Mouse (Mus musculus) MEL (cell line): Measurements from ENCODE around the gene Hpgd.

Experiments used
- CTCF ChIP-seq, 3 experiments: IDR thresholded peaks in 2 of 3; conservative IDR thresholded peaks in 1 of 3; 2 replicates each; pipeline ENCODE4 v1.5.1; 2011 to 2012; ENCODE audit warnings: low read length in 3 of 3, low read depth in 2 of 3, mild to moderate bottlenecking in 2 of 3, improper control_type of control experiment in 1 of 3, inconsistent platforms in 1 of 3, mixed read lengths in 1 of 3, moderate library complexity in 1 of 3; ENCODE audit not compliant: control insufficient read depth in 1 of 3, insufficient read depth in 1 of 3, poor library complexity in 1 of 3, severe bottlenecking in 1 of 3
- GABPA ChIP-seq: IDR thresholded peaks from 2 replicates; pipeline ENCODE4 v1.6.1; 2012; ENCODE audit warnings: low read depth, mild to moderate bottlenecking, inconsistent platforms, low read length, improper control_type of control experiment, moderate library complexity
- POLR2A ChIP-seq, 2 experiments: IDR thresholded peaks; 2 replicates each; pipeline ENCODE4 v1.6.1; 2011 to 2012; ENCODE audit warnings: low read length in 2 of 2, mild to moderate bottlenecking in 2 of 2, control low read depth in 1 of 2, improper control_type of control experiment in 1 of 2, low read depth in 1 of 2, moderate library complexity in 1 of 2; ENCODE audit not compliant: control insufficient read depth in 1 of 2, insufficient read depth in 1 of 2, poor library complexity in 1 of 2
- TBP ChIP-seq: IDR thresholded peaks from 2 replicates; pipeline ENCODE4 v1.8.0; 2011; ENCODE audit warnings: low read depth, low read length, improper control_type of control experiment

DNA sequence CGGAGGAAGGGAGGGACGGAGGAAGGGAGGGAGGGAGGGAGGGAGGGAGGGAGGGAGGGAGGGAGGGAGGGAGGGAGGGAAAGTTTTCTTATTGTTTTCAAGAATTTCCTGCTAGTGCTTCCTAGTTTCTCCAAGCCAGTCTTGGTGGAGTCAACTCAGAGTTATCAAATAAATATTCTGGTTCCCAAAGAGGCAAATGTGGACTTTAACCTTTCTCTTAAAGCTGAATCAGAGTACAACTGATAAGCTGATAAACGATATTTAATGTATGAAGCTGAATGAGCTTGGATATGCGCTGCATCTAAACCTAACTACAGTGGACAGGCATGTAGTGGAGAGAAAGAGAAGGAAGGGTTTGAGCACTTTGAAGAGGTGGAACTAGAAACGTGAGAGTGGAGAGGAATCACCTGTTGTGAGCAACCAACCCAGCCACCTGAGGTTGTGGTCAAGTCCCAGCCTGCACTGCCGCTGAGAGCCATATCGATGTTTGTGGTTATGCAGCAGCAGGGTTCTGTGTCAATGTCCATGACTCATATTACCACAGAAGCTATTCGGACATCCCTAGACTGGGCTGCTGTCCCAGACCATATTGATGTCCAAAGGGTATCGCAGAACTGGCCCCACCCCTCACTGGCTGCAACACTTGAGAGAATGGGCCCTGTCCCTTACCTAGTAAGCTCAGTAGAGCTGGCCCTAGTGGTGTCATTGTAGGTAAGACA is 16.4 kb upstream of the Hpgd start:
- TF ChIP-seq POLR2A (IDR thresholded peaks at IDR 0.05; ENCODE audit: control insufficient read depth in 1 of 2, insufficient read depth in 1 of 2, low read depth in 1 of 2, low read length in 2 of 2, poor library complexity in 1 of 2) (no peak), TBP (no peak), GABPA (no peak), CTCF (IDR thresholded peaks at IDR 0.05 in 2 of 3, conservative IDR thresholded peaks at IDR 0.05 in 1 of 3; ENCODE audit: control insufficient read depth in 1 of 3, insufficient read depth in 1 of 3, low read depth in 2 of 3, low read length in 3 of 3, poor library complexity in 1 of 3, severe bottlenecking in 1 of 3) (no peak)
